Mouse (Mus musculus) C3H10T1/2 (cell line): ENCODE measurements around the gene Dhx36. TPM values are rescaled to one million over a fixed set of nuclear protein-coding genes. Genes with fewer than 3 reads are reported as not detected.

ENCODE experiments used
- polyA plus RNA-seq, 2 experiments: library from polyadenylated mRNA; unstranded; fragments of >200 nt; fragmentation: generic; extraction: Trizol; gene quantifications; one replicate each; pipeline ENCODE4 v1.2.1; 2012; ENCODE audit warnings: missing spikeins in 2 of 2

Gene Dhx36
- 1 to 10 TPM in 1 of 2 experiments, under 1 TPM in 1; 0.35 to 4.1 TPM for polyA plus RNA-seq

GRCm38 (mm10) chr3:62506488-62507205 is at the start of gene Dhx36:
Gene Dhx36, minus strand, starts transcription at chr3:62507004.

Other genes starting within 250 kb of the Dhx36 start
- gene Arhgef26, start 168.7 kb downstream of the Dhx36 start, polyA plus RNA-seq = under 1 TPM in 1 of 2 experiments, not detected in 1; 0.01 TPM
- 1 to 10 TPM in 1 of 2 experiments, under 1 TPM in 1; 0.98 to 9.6 TPM for gene Gpr149, start 98.1 kb upstream of the Dhx36 start, polyA plus RNA-seq